Mouse (Mus musculus): ENCODE results near the gene Zfp583. TPM values are rescaled to one million over a fixed set of nuclear protein-coding genes. Genes with fewer than 3 reads are reported as not detected.

Gene Zfp583
- polyA plus RNA-seq, 1 experiment from 2014 or later = 2.0 TPM

GRCm38 (mm10) chr7:6285366-6285765 is 45.7 kb downstream of the Zfp583 start:
- TF ChIP-seq CTCF (IDR thresholded peaks at IDR 0.05; ENCODE audit: low read depth) = no peak

GRCm38 (mm10) chr7:6284442-6285012 is 46.6 kb downstream of the Zfp583 start:
- Histone ChIP-seq H3K27me3 (ENCODE audit: control insufficient read depth, insufficient read depth, low read length) (no peaks in the 10 kb centered on the region), H3K9ac (ENCODE audit: low read length) (no peak overlapping the region), H3K4me3 (ENCODE audit: low read depth, low read length) (no peak overlapping the region), H3K4me1 (replicated peaks; ENCODE audit: control insufficient read depth, insufficient read depth) (peaks cover 3% of the 10 kb centered on the region; the same call in 1 of the 2 replicates), H3K4me2 (replicated peaks; ENCODE audit: low read depth) (no peak overlapping the region), H3K36me3 (ENCODE audit: control insufficient read depth, insufficient read depth, low read length) (no peaks in the 10 kb centered on the region; the same call in 1 of the 2 replicates), H3K27ac (replicated peaks) (no peak overlapping the region), H3K9me3 (ENCODE audit: control insufficient read depth, low read length) (no peaks in the 10 kb centered on the region)
- WGBS = 86% methylated on average over 4 of the region's 4 CpGs
- ATAC-seq (ENCODE audit: low FRiP score, low TSS enrichment) (no peak), DNase-seq (ENCODE audit: low spot score) (no peak)
- no peak for TF ChIP-seq CTCF (IDR thresholded peaks at IDR 0.05; ENCODE audit: low read depth)
- no peak for TF ChIP-seq EP300 (optimal IDR thresholded peaks at IDR 0.05)

More at GRCm38 (mm10) chr7:6285366-6285765, 45.7 kb downstream of the Zfp583 start:
- Histone ChIP-seq H3K36me3 (ENCODE audit: control insufficient read depth, insufficient read depth, low read length) (no peaks in the 10 kb centered on the region; the same call in 1 of the 2 replicates), H3K4me1 (replicated peaks; ENCODE audit: control insufficient read depth, insufficient read depth) (peaks cover 3% of the 10 kb centered on the region; the same call in 1 of the 2 replicates), H3K4me2 (replicated peaks; ENCODE audit: low read depth) (no peak overlapping the region), H3K27ac (replicated peaks) (no peak overlapping the region), H3K9ac (ENCODE audit: low read length) (no peak overlapping the region), H3K4me3 (ENCODE audit: low read depth, low read length) (no peak overlapping the region), H3K27me3 (ENCODE audit: control insufficient read depth, insufficient read depth, low read length) (no peaks in the 10 kb centered on the region), H3K9me3 (ENCODE audit: control insufficient read depth, low read length) (no peaks in the 10 kb centered on the region)
- WGBS = 83% methylated on average over 6 of the region's 6 CpGs
- ATAC-seq (ENCODE audit: low FRiP score, low TSS enrichment) (no peak), DNase-seq (ENCODE audit: low spot score) (no peak)

GRCm38 (mm10) chr7:6283451-6284075 is 47.5 kb downstream of the Zfp583 start:
- peak; percentile 67 for TF ChIP-seq CTCF (IDR thresholded peaks at IDR 0.05; ENCODE audit: low read depth)
- no peak for TF ChIP-seq EP300 (optimal IDR thresholded peaks at IDR 0.05)
- WGBS = under 1% methylated on average over 23 of the region's 23 CpGs
- Histone ChIP-seq H3K9me3 (ENCODE audit: control insufficient read depth, low read length) (no peaks in the 10 kb centered on the region), H3K27ac (replicated peaks) (peak overlapping the region; percentile 72), H3K4me3 (ENCODE audit: low read depth, low read length) (peak overlapping the region; percentile 52), H3K4me1 (replicated peaks; ENCODE audit: control insufficient read depth, insufficient read depth) (peaks cover 3% of the 10 kb centered on the region; the same call in 1 of the 2 replicates), H3K4me2 (replicated peaks; ENCODE audit: low read depth) (peak overlapping the region; percentile 55), H3K36me3 (ENCODE audit: control insufficient read depth, insufficient read depth, low read length) (no peaks in the 10 kb centered on the region), H3K27me3 (ENCODE audit: control insufficient read depth, insufficient read depth, low read length) (no peaks in the 10 kb centered on the region), H3K9ac (ENCODE audit: low read length) (peak overlapping the region; percentile 59)
- DNase-seq (ENCODE audit: low spot score) (peak; percentile 85), ATAC-seq (ENCODE audit: low FRiP score, low TSS enrichment) (peak; percentile 74)

GRCm38 (mm10) chr7:6282749-6283148 is 48.3 kb downstream of the Zfp583 start:
- no peaks in the 10 kb centered on the region for H3K27me3 ChIP-seq (ENCODE audit: control insufficient read depth, insufficient read depth, low read length)
- H3K4me2 ChIP-seq (replicated peaks; ENCODE audit: low read depth) = peak overlapping the region; percentile 55
- DNase-seq (ENCODE audit: low spot score) = peak; percentile 77
- TF ChIP-seq CTCF (IDR thresholded peaks at IDR 0.05; ENCODE audit: low read depth) = peak; percentile 82
- peak; percentile 27 for TF ChIP-seq EP300 (optimal IDR thresholded peaks at IDR 0.05)
- H3K4me3 ChIP-seq (ENCODE audit: low read depth, low read length) = peak overlapping the region; percentile 52
- H3K9ac ChIP-seq (ENCODE audit: low read length) = no peak overlapping the region
- 0% methylated on average over 1 of the region's 1 CpGs for WGBS
- no peaks in the 10 kb centered on the region for H3K36me3 ChIP-seq (ENCODE audit: control insufficient read depth, insufficient read depth, low read length)
- H3K27ac ChIP-seq (replicated peaks) = peak overlapping the region; percentile 72; the same call in 1 of the 2 replicates
- ATAC-seq (ENCODE audit: low FRiP score, low TSS enrichment) = no peak
- H3K9me3 ChIP-seq (ENCODE audit: control insufficient read depth, low read length) = no peaks in the 10 kb centered on the region
- H3K4me1 ChIP-seq (replicated peaks; ENCODE audit: control insufficient read depth, insufficient read depth) = peaks cover 3% of the 10 kb centered on the region; the same call in 1 of the 2 replicates

GRCm38 (mm10) chr7:6277906-6278305 is 53.2 kb downstream of the Zfp583 start:
- 29% methylated on average over 3 of the region's 3 CpGs for WGBS
- H3K27ac ChIP-seq (replicated peaks) = no peak overlapping the region
- TF ChIP-seq CTCF (IDR thresholded peaks at IDR 0.05; ENCODE audit: low read depth) (no peak), EP300 (optimal IDR thresholded peaks at IDR 0.05) (no peak)

GRCm38 (mm10) chr7:6265695-6266094 is 65.4 kb downstream of the Zfp583 start:
- Histone ChIP-seq H3K9ac (ENCODE audit: low read length) (no peak overlapping the region), H3K9me3 (ENCODE audit: control insufficient read depth, low read length) (no peaks in the 10 kb centered on the region), H3K4me3 (ENCODE audit: low read depth, low read length) (no peak overlapping the region), H3K36me3 (ENCODE audit: control insufficient read depth, insufficient read depth, low read length) (no peaks in the 10 kb centered on the region), H3K27ac (replicated peaks) (no peak overlapping the region), H3K4me2 (replicated peaks; ENCODE audit: low read depth) (no peak overlapping the region), H3K4me1 (replicated peaks; ENCODE audit: control insufficient read depth, insufficient read depth) (no peaks in the 10 kb centered on the region), H3K27me3 (ENCODE audit: control insufficient read depth, insufficient read depth, low read length) (no peaks in the 10 kb centered on the region)
- WGBS = 68% methylated on average over 8 of the region's 8 CpGs
- peak; percentile 25 for DNase-seq (ENCODE audit: low spot score)
- no peak for ATAC-seq (ENCODE audit: low FRiP score, low TSS enrichment)
- TF ChIP-seq EP300 (optimal IDR thresholded peaks at IDR 0.05) (no peak), CTCF (IDR thresholded peaks at IDR 0.05; ENCODE audit: low read depth) (peak; percentile 65)

More at GRCm38 (mm10) chr7:6277906-6278305, 53.2 kb downstream of the Zfp583 start:
- no peak overlapping the region for H3K9ac ChIP-seq (ENCODE audit: low read length)
- no peaks in the 10 kb centered on the region for H3K27me3 ChIP-seq (ENCODE audit: control insufficient read depth, insufficient read depth, low read length)
- H3K4me2 ChIP-seq (replicated peaks; ENCODE audit: low read depth) = no peak overlapping the region
- H3K4me1 ChIP-seq (replicated peaks; ENCODE audit: control insufficient read depth, insufficient read depth) = no peaks in the 10 kb centered on the region
- no peak overlapping the region for H3K4me3 ChIP-seq (ENCODE audit: low read depth, low read length)
- ATAC-seq (ENCODE audit: low FRiP score, low TSS enrichment) = no peak
- no peak for DNase-seq (ENCODE audit: low spot score)
- H3K9me3 ChIP-seq (ENCODE audit: control insufficient read depth, low read length) = no peaks in the 10 kb centered on the region
- H3K36me3 ChIP-seq (ENCODE audit: control insufficient read depth, insufficient read depth, low read length) = no peaks in the 10 kb centered on the region

Other genes starting within 250 kb of the Zfp583 start
- 36.9 and 41.2 TPM in 2 replicates for gene Zfp787, start 175.3 kb downstream of the Zfp583 start, polyA plus RNA-seq (2015; fragmentation: Nextera tagmentation; extraction: Ambion mirVana)
- gene Zfp444, start 159.1 kb downstream of the Zfp583 start, polyA plus RNA-seq (2015; fragmentation: Nextera tagmentation; extraction: Ambion mirVana) = 23.7 and 25.3 TPM in 2 replicates
- gene Galp, start 134.2 kb downstream of the Zfp583 start, polyA plus RNA-seq (2015; fragmentation: Nextera tagmentation; extraction: Ambion mirVana) = not detected in 2 replicates
- gene Zscan5b, start 109.0 kb downstream of the Zfp583 start, polyA plus RNA-seq (2015; fragmentation: Nextera tagmentation; extraction: Ambion mirVana) = not detected in 2 replicates
- not detected in 2 replicates for gene Epp13, start 78.6 kb downstream of the Zfp583 start, polyA plus RNA-seq (2015; fragmentation: Nextera tagmentation; extraction: Ambion mirVana)
- gene Zfp667, start 44.7 kb downstream of the Zfp583 start, polyA plus RNA-seq (2015; fragmentation: Nextera tagmentation; extraction: Ambion mirVana) = 5.2 and 5.4 TPM in 2 replicates
- 0.35 and 0.41 TPM in 2 replicates for gene Gm3854, start 12.5 kb upstream of the Zfp583 start, polyA plus RNA-seq (2015; fragmentation: Nextera tagmentation; extraction: Ambion mirVana)
- gene Zfp78, start 32.0 kb upstream of the Zfp583 start, polyA plus RNA-seq (2015; fragmentation: Nextera tagmentation; extraction: Ambion mirVana) = 1.0 and 1.9 TPM in 2 replicates
- 2.4 and 2.6 TPM in 2 replicates for gene Zfp28, start 52.0 kb upstream of the Zfp583 start, polyA plus RNA-seq (2015; fragmentation: Nextera tagmentation; extraction: Ambion mirVana)
- 0.02 and 0.10 TPM in 2 replicates for gene Smim17, start 67.4 kb upstream of the Zfp583 start, polyA plus RNA-seq (2015; fragmentation: Nextera tagmentation; extraction: Ambion mirVana)
- gene Gm20715, start 79.0 kb upstream of the Zfp583 start, polyA plus RNA-seq (2015; fragmentation: Nextera tagmentation; extraction: Ambion mirVana) = not detected in 2 replicates
- not detected in 2 replicates for gene Olfr1344, start 107.4 kb upstream of the Zfp583 start, polyA plus RNA-seq (2015; fragmentation: Nextera tagmentation; extraction: Ambion mirVana)
- gene Olfr1336, start 124.9 kb upstream of the Zfp583 start, polyA plus RNA-seq (2015; fragmentation: Nextera tagmentation; extraction: Ambion mirVana) = not detected in 2 replicates
- not detected in 2 replicates for gene Olfr1346, start 135.8 kb upstream of the Zfp583 start, polyA plus RNA-seq (2015; fragmentation: Nextera tagmentation; extraction: Ambion mirVana)
- not detected in 2 replicates for gene Olfr5, start 155.7 kb upstream of the Zfp583 start, polyA plus RNA-seq (2015; fragmentation: Nextera tagmentation; extraction: Ambion mirVana)
- not detected in 2 replicates for gene Olfr1347, start 168.5 kb upstream of the Zfp583 start, polyA plus RNA-seq (2015; fragmentation: Nextera tagmentation; extraction: Ambion mirVana)
- gene Olfr1348, start 177.5 kb upstream of the Zfp583 start, polyA plus RNA-seq (2015; fragmentation: Nextera tagmentation; extraction: Ambion mirVana) = not detected in 2 replicates
- 0.02 TPM in 1 of 2 replicates, not detected in the other for gene Olfr1349, start 191.7 kb upstream of the Zfp583 start, polyA plus RNA-seq (2015; fragmentation: Nextera tagmentation; extraction: Ambion mirVana)
- not detected in 2 replicates for gene Olfr1350, start 233.6 kb upstream of the Zfp583 start, polyA plus RNA-seq (2015; fragmentation: Nextera tagmentation; extraction: Ambion mirVana)